Mouse (Mus musculus) gastrocnemius, adult 2 months (tissue): ENCODE measurements around the gene Gm4340. TPM values are rescaled to one million over a fixed set of nuclear protein-coding genes. Genes with fewer than 3 reads are reported as not detected.
"Not testable (repeated sequence)": the region's sequence is repeated elsewhere in the genome, so short reads cannot be mapped to it uniquely, and the experiment has no call there.

Source experiments
- DNase-seq: peaks from one replicate; pipeline ENCODE4 v3.0.0; 2022
- H3K27ac ChIP-seq: fragments of 200-600 bp; 2 replicates; pipeline ENCODE4 v1.8.1; 2022; ENCODE audit warnings: mild to moderate bottlenecking
- H3K4me3 ChIP-seq: fragments of 200-600 bp; 2 replicates; pipeline ENCODE4 v1.8.1; 2022; ENCODE audit warnings: mild to moderate bottlenecking, moderate library complexity
- CTCF ChIP-seq: fragments of 200-600 bp; IDR thresholded peaks from 2 replicates; pipeline ENCODE4 v1.8.1; 2022; ENCODE audit warnings: antibody characterized with exemption, mild to moderate bottlenecking, moderate library complexity
- intact Hi-C: fragments of 180-260 bp; cut with DNase I; formaldehyde crosslinking; loops from one replicate; pipeline ENCODE4 v1.15.1; 2025
- long read RNA-seq, 2 experiments: library from polyadenylated mRNA; stranded (forward); transcript quantifications; one replicate each; pipeline ENCODE4 v2.0.0; 2021
- total RNA-seq, 2 experiments: library from RNA; stranded (reverse); gene quantifications; 2 replicates each; pipeline ENCODE4 v1.2.3; 2021

The Gm4340 gene
- not detected for total RNA-seq
- long read RNA-seq, experiment 1: 0 reads
- long read RNA-seq, experiment 2: 0 reads

DNA sequence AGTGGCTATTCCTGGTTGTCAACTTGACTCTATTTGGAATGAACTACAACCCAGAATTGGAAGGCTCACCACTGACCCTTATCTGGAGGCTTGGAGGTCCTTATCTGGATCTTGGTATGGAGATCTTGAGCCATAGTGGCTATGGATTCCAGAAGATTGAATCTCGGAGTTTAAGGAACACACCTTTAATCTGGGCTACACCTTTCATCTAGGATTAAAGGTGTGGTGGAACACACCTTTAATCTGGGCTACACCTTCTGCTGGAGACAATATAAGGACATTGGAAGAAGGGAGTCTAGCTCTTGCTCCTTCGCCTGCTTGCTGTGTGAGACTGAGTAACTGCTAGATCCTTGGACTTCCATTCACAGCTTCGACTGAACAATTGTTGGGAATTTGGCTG is at the start of gene Gm4340:
TSS of gene Gm4340 (plus strand) at position 301 of the 400 bp plus-strand sequence.
- H3K4me3 ChIP-seq, intact Hi-C loops, DNase-seq, H3K27ac ChIP-seq: not testable (repeated sequence)

DNA sequence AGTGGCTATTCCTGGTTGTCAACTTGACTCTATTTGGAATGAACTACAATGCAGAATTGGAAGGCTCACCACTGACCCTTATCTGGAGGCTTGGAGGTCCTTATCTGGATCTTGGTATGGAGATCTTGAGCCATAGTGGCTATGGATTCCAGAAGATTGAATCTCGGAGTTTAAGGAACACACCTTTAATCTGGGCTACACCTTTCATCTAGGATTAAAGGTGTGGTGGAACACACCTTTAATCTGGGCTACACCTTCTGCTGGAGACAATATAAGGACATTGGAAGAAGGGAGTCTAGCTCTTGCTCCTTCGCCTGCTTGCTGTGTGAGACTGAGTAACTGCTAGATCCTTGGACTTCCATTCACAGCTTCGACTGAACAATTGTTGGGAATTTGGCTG is 42.6 kb upstream of the Gm4340 start, which contains the start of gene Gm6763:
TSS of gene Gm6763 (plus strand) at position 301 of the 400 bp plus-strand sequence.
- intact Hi-C loops, H3K27ac ChIP-seq, H3K4me3 ChIP-seq, DNase-seq: not testable (repeated sequence)

DNA sequence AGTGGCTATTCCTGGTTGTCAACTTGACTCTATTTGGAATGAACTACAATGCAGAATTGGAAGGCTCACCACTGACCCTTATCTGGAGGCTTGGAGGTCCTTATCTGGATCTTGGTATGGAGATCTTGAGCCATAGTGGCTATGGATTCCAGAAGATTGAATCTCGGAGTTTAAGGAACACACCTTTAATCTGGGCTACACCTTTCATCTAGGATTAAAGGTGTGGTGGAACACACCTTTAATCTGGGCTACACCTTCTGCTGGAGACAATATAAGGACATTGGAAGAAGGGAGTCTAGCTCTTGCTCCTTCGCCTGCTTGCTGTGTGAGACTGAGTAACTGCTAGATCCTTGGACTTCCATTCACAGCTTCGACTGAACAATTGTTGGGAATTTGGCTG is 34.1 kb upstream of the Gm4340 start, which contains the start of gene Gm8764:
TSS of gene Gm8764 (plus strand) at position 301 of the 400 bp plus-strand sequence.
- H3K27ac ChIP-seq, intact Hi-C loops, DNase-seq, H3K4me3 ChIP-seq: not testable (repeated sequence)

DNA sequence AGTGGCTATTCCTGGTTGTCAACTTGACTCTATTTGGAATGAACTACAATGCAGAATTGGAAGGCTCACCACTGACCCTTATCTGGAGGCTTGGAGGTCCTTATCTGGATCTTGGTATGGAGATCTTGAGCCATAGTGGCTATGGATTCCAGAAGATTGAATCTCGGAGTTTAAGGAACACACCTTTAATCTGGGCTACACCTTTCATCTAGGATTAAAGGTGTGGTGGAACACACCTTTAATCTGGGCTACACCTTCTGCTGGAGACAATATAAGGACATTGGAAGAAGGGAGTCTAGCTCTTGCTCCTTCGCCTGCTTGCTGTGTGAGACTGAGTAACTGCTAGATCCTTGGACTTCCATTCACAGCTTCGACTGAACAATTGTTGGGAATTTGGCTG is 25.6 kb upstream of the Gm4340 start, which contains the start of gene Gm21304:
TSS of gene Gm21304 (plus strand) at position 301 of the 400 bp plus-strand sequence.
- intact Hi-C loops, H3K27ac ChIP-seq, H3K4me3 ChIP-seq, DNase-seq: not testable (repeated sequence)

DNA sequence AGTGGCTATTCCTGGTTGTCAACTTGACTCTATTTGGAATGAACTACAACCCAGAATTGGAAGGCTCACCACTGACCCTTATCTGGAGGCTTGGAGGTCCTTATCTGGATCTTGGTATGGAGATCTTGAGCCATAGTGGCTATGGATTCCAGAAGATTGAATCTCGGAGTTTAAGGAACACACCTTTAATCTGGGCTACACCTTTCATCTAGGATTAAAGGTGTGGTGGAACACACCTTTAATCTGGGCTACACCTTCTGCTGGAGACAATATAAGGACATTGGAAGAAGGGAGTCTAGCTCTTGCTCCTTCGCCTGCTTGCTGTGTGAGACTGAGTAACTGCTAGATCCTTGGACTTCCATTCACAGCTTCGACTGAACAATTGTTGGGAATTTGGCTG is 17.1 kb upstream of the Gm4340 start, which contains the start of gene Gm21312:
TSS of gene Gm21312 (plus strand) at position 301 of the 400 bp plus-strand sequence.
- H3K27ac ChIP-seq, DNase-seq, H3K4me3 ChIP-seq, intact Hi-C loops: not testable (repeated sequence)

DNA sequence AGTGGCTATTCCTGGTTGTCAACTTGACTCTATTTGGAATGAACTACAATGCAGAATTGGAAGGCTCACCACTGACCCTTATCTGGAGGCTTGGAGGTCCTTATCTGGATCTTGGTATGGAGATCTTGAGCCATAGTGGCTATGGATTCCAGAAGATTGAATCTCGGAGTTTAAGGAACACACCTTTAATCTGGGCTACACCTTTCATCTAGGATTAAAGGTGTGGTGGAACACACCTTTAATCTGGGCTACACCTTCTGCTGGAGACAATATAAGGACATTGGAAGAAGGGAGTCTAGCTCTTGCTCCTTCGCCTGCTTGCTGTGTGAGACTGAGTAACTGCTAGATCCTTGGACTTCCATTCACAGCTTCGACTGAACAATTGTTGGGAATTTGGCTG is 8.6 kb upstream of the Gm4340 start, which contains the start of gene Gm20765:
TSS of gene Gm20765 (plus strand) at position 301 of the 400 bp plus-strand sequence.
- H3K4me3 ChIP-seq, DNase-seq, H3K27ac ChIP-seq, intact Hi-C loops: not testable (repeated sequence)

DNA sequence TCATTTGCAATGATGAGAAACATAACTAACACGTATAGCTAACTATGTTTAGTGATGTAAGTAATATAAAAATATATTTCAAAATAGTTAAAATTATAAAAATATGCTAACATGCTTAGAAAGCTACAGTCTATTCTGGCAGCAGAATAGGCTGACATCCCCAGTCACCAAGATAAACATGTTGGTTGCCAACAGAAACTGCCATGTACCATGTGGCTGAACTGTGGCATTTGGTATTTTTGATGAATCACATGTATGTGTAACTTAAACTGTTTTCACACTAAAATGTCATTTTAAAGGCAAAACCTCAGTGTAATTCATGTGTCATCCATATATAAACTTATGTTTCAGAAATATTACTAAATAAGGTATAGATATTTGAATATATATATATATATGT is 15.8 kb downstream of the Gm4340 start:
- intact Hi-C loops: no loop called here
- TF ChIP-seq CTCF: no peak
- Histone ChIP-seq H3K4me3 (no peak overlapping the region), H3K27ac (no peak overlapping the region)
- DNase-seq: no peak

DNA sequence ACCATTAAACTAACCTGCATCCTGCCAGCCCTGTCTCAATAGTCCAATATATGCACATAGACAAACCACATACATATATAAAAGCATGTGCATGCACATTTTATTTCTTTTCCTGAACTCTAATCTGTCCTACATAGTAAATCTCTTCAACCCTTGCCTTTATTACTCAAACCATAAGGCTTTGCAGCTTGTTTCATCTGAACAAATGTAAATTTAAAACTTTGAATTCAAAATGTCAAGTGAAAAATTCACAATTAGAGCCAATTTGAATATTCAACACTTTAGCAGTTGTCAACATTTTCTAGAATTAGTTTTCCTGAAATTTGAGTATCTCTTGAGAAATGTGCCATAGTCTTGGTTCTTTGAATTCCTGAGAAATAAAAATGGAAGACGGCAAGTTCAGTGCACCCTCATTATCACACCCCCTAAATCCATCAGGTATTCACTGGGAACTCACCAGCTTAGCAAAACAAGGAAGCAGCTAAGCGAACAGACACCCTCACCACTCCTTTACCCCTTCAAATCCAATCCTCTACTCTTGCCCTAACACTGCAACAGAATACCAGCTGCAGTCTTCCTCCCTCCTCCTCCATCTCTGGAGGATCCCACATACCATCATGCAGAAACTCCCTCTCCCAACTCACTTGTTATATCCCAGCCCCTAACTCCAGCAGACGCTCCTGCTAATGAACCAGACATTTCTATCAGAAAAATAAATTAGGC is 16.6 kb downstream of the Gm4340 start:
- intact Hi-C loops: no loop called here
- no peak for TF ChIP-seq CTCF
- DNase-seq: no peak
- H3K4me3 ChIP-seq: no peak overlapping the region
- no peak overlapping the region for H3K27ac ChIP-seq

DNA sequence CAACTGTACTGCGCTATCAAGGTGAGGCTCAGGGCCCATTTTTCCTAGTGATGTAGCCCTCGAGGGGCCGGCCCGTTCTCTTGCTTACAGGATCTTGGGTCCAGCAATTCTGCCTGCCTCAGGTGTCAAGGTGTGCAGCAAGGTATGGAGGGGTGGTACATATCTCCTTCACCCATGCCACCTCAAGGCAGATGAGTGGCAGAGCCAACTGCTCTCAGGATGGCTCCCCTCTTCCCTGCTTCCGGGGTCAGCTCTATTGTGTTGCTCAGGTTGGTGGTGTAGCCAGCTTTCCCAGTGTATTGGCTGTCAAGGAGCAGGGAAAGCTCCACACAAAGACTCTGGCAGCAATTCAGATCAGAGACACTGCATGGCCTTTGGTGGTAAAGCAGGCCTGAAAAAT is 20.7 kb downstream of the Gm4340 start:
- no peak for DNase-seq
- Histone ChIP-seq H3K4me3 (no peak overlapping the region), H3K27ac (no peak overlapping the region)
- intact Hi-C loops: no loop called here
- TF ChIP-seq CTCF: no peak

DNA sequence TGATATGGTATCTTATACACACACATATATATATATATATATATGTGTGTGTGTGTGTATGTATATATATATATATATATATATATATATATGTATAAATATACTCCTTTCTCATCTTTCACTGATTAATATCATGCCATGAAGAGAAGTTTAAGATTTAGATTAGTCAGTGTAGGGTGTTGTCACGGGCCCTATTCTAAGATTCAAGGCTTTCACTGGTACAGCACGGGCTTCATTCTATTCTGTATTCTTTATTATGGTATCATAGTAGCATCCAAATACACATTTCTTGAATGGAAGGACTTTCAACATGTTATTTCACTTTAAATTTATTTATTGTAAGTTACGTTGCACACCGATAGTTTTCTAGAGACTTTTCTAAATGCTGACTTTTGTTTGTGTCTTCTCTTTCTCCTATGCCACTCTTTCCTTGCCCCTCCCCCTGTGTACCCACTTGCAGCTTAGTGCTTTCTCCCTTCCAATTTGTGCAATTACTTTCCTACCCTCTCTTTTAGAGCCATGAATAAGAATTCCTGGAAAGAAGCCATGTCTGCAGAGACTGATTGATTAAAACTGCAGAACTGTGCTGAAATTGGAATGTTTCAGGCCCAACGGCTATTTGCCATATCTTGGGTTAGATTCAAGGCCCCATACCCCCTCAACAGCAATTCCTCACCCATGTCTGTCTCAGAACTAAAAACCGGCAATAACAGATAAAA is 26.6 kb downstream of the Gm4340 start:
- intact Hi-C loops: no loop called here

More for the DNA sequence above, 26.6 kb downstream of the Gm4340 start:
- no peak for TF ChIP-seq CTCF
- Histone ChIP-seq H3K27ac (no peak overlapping the region), H3K4me3 (no peak overlapping the region)
- DNase-seq: no peak

Other genes starting within 250 kb of the Gm4340 start
- not detected for gene Gm21293, start 51.1 kb upstream of the Gm4340 start, total RNA-seq
- gene Gm6763, start 42.5 kb upstream of the Gm4340 start, total RNA-seq: not detected
- gene Gm8764, start 34.0 kb upstream of the Gm4340 start, total RNA-seq: not detected
- gene Gm21304, start 25.5 kb upstream of the Gm4340 start, total RNA-seq: not detected
- not detected for gene Gm21312, start 17.0 kb upstream of the Gm4340 start, total RNA-seq
- not detected for gene Gm20765, start 8.5 kb upstream of the Gm4340 start, total RNA-seq